Mouse (Mus musculus): ENCODE data around the gene 4931429L15Rik. TPM values are rescaled to one million over a fixed set of nuclear protein-coding genes. Genes with fewer than 3 reads are reported as not detected.
"Not testable (repeated sequence)": the region's sequence is repeated elsewhere in the genome, so short reads cannot be mapped to it uniquely, and the experiment has no call there.

Gene 4931429L15Rik
- polyA plus RNA-seq (2012; ENCODE audit: insufficient read depth, insufficient read length, missing spikeins), result not detected in 2 replicates

DNA sequence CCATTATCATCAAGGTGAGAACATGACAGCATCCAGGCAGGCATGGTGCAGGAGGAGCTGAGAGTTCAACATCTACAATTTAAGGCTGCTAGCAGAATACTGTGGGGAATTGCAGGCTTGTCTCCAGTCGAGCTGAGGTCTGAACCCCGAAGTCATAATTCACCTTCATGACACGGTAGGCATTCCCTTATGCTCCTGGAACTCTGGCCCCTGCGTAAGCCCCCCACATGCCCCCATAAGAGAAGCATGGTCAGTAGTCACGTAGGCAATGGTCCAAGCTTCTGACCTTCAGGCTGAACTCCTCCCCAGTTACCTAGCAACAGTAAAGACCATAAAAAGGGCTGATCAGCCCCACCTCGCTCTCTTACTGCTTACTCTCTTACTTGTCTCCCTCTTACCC, at the start of gene 4931429L15Rik:
Gene 4931429L15Rik (minus strand): TSS at position 101 of the 400 bp plus-strand sequence.
- H3K4me3 ChIP-seq (ENCODE audit: insufficient read depth, low read depth, low read length); H3K4me1 ChIP-seq (ENCODE audit: control insufficient read depth, insufficient read depth, insufficient read length, low read length); H3K27ac ChIP-seq (replicated peaks; ENCODE audit: low read depth, low read length): not testable (repeated sequence)

DNA sequence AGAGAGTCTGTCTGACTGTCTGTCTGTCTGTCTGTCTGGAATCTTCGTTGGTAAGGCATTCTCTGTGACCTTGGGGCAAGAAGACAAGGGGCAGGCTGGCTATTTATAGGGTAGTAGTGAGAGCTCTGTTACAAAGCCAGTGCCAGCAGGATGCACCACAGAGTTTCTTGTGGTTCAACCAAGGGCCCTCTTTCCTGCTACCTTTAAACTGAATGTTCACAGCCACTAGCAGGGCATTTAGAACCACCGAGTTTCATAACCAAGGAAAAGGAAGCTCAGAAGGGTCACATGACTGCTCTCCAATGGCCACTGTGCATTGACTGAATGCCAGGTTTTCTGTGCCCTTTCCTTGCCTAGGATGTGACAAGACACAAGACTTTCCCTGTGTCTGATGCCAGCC, 42.7 kb upstream of the 4931429L15Rik start:
- Histone ChIP-seq H3K4me3 (ENCODE audit: insufficient read depth, low read depth, low read length) (no peak overlapping the region), H3K27ac (replicated peaks; ENCODE audit: low read depth, low read length) (no peak overlapping the region), H3K4me1 (ENCODE audit: control insufficient read depth, insufficient read depth, insufficient read length, low read length) (no peaks in the 10 kb centered on the region)

DNA sequence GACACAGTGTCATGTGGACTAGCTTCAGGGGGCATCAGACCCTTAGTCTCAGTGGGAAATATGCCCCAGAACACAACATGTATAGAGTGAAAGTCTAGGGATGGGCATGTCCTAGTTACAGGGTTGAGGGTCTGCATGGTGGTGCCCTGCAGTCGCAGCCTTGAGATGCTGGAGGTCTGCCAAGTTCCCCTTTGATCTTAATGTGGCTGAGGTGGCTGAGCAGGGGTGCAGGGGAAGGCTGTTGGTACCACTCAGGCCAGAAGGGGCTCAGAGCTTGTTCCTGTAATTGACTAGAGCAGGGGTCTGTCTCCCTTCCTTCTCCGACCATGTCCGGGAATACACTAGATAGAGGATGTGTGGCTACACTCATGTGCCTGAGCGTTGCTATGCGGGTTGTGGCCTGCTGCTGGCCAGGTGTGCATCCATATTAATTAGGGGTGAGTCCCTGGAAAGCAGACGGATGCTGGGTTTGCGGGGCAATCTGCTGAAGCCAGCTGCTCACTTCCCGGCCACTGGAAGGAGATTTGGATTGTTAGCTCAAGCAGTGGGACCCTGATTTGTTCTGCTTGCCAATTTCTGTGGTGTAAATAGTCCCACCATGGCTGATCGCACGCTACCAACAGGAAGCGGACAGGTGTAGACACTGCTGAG, 41.8 kb upstream of the 4931429L15Rik start:
- Histone ChIP-seq H3K27ac (replicated peaks; ENCODE audit: low read depth, low read length) (no peak overlapping the region), H3K4me1 (ENCODE audit: control insufficient read depth, insufficient read depth, insufficient read length, low read length) (no peaks in the 10 kb centered on the region), H3K4me3 (ENCODE audit: insufficient read depth, low read depth, low read length) (no peak overlapping the region)

DNA sequence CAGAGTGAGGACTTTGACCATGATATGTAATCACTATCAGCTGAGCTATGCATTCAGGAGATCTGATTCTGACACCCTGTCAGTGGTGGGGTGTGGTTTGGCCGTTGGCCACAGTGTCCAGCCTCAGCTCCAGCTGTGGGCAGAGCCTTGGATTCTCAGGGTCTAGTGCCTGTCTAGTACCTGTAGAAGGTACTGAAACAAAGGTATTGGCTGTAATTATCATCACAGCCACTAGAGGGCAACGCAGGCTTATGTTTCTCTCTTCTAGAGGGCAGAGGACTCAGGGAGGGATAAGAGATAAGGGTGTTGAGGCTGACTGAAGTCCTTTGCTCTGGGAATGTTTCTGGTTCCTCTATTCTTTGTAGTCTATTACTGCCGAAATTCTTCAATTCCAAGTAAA, 34.2 kb upstream of the 4931429L15Rik start:
- no peak overlapping the region for H3K27ac ChIP-seq (replicated peaks; ENCODE audit: low read depth, low read length)
- no peak overlapping the region for H3K4me3 ChIP-seq (ENCODE audit: insufficient read depth, low read depth, low read length)
- H3K4me1 ChIP-seq (ENCODE audit: control insufficient read depth, insufficient read depth, insufficient read length, low read length), result no peaks in the 10 kb centered on the region

DNA sequence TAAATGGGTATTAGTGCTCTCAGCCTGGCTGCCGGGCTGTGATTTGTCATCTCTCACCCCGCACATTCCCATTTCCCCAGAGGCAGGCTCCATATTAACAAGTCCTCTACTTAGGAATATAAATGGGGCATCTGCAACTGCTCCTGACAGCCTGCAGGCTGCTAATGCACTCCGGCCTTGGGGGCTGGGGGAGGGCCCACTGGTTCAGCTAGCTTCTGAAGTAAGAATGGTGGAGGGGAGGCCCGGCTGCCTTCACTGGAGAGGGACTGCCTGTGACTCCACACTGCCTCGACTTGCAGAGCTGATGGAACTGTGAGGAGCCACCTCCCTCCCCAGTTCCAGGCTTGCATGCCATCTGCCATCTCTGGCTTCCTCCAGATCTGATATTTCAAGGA, 33.5 kb upstream of the 4931429L15Rik start:
- H3K4me3 ChIP-seq (ENCODE audit: insufficient read depth, low read depth, low read length), result no peak overlapping the region
- no peak overlapping the region for H3K27ac ChIP-seq (replicated peaks; ENCODE audit: low read depth, low read length)
- no peaks in the 10 kb centered on the region for H3K4me1 ChIP-seq (ENCODE audit: control insufficient read depth, insufficient read depth, insufficient read length, low read length)

DNA sequence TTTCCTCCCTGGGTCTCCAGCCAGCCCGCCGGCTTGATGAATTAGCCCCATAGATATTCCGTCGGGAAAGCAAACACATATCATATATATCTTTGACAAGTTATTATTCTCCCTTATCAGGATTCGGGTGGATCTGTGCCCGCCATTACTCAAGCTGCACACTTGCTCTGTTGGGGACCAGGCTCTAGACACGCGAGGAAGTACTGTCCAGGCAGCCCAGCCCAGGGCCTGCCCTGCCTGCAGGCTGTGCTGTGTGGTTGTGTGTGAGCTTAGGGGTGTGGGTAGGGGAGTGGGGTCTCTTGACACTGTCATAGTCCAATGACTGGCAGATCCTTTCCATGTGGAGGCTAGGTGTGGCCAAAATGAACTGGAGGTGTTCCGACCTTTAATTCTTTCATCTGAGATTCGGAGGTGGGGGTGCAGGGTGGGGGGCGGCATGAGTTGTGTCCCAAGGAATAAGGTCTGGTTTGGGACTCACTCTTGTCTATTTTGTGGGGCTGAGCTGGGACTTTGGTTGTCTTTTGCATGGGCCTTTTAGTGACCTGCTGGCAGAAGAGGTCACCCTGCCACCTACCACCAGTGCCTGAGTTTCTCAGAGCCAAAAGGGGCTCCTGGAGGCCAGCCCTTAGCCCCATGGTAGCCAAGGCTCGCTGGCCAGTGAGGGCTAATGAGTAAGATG, 33.0 kb upstream of the 4931429L15Rik start:
- Histone ChIP-seq H3K4me3 (ENCODE audit: insufficient read depth, low read depth, low read length) (no peak overlapping the region), H3K27ac (replicated peaks; ENCODE audit: low read depth, low read length) (no peak overlapping the region), H3K4me1 (ENCODE audit: control insufficient read depth, insufficient read depth, insufficient read length, low read length) (no peaks in the 10 kb centered on the region)

DNA sequence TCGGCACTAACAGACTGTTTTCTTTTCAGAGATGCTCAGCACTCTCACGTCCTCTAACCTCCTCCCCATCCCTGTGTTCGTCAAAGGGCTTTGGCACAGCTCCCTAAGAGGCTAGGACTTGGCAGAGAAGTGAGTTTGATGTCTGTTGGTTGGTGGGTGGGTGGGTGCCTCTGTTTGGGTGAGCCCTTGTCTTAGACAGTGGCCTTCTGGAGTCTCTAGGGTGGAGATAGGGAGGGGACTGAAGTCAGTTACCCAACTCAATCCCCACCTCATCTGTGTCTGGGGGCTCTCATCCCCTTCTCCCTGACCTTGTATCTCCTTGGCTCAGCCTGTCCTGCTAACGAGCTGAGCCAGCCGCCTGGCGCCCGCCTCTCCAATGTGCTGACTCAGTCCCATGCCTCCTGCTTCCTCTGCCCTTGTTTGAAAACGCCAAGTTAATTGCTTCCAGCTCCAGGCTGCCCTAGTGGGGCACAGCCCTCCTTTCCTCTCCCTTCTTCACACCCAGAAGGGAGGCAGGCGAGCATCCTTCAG, 30.7 kb upstream of the 4931429L15Rik start:
- Histone ChIP-seq H3K27ac (replicated peaks; ENCODE audit: low read depth, low read length) (no peak overlapping the region), H3K4me3 (ENCODE audit: insufficient read depth, low read depth, low read length) (no peak overlapping the region), H3K4me1 (ENCODE audit: control insufficient read depth, insufficient read depth, insufficient read length, low read length) (no peaks in the 10 kb centered on the region)

DNA sequence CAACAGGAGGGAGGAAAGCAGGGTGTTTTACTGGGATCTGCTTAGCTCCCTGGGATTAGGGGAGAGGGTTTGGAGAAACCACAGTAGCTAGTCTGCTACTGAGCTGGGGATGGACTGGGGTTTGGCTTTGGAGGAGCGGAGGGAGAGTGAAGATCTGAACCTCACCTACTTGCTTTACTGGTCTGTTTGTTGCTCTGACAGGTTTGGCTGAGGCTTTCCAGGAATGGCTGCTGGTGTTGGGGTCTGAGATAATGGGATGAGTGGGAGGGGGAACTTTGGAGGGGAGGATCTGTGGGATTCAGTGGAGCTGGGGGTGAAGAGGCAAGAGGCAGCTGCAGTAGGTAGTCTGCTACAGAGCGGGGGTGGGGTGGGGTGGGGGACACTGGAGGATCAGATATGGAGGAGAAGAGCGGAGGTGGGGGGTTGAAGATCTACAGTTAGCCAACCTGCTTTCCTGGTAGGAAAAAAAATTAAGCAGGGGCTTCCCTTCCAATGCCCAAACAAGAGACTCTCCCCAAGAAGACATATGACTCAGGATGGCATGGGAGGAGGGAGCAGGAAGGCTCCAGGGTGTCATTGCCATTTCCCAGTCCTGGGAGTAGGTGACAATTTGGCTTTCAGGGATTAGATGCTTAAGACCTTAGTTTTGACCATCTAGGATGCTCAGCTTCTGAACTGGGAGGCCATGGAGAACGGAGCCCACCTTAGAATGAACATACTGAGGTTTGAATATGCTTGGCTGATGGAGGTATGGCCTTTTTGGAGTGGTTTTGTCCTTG, 26.3 kb upstream of the 4931429L15Rik start:
- Histone ChIP-seq H3K4me3 (ENCODE audit: insufficient read depth, low read depth, low read length) (no peak overlapping the region), H3K4me1 (ENCODE audit: control insufficient read depth, insufficient read depth, insufficient read length, low read length) (no peaks in the 10 kb centered on the region), H3K27ac (replicated peaks; ENCODE audit: low read depth, low read length) (no peak overlapping the region)

DNA sequence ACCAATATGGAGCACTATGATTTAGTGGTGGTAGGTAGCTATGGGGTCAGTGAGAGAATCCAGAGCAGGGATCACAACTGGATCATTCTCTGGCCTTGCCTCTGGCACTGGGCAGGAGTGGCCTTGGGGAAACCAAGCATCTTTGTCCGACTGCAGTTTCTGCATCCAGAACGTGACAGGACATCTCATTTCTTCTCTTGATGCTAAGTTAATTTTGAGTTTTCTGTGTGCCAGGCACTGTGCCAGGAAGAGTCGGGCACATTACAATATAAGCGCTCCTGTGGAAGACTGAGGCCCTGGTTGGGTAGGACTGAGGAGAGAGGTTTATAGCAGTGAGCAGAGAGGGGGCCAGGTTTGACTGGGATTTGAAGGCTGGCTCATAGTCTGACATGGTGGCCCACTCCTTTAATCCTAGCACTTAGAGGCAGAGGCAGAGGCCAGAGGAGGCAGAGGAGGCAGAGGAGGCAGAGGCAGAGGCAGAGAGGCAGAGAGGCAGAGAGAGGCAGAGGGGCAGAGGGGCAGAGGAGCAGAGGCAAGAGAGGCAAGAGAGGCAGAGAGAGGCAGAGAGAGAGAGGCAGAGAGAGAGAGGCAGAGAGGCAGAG, 19.4 kb upstream of the 4931429L15Rik start:
- H3K27ac ChIP-seq (replicated peaks; ENCODE audit: low read depth, low read length), result no peak overlapping the region
- H3K4me3 ChIP-seq (ENCODE audit: insufficient read depth, low read depth, low read length), result no peak overlapping the region
- H3K4me1 ChIP-seq (ENCODE audit: control insufficient read depth, insufficient read depth, insufficient read length, low read length), result no peaks in the 10 kb centered on the region

DNA sequence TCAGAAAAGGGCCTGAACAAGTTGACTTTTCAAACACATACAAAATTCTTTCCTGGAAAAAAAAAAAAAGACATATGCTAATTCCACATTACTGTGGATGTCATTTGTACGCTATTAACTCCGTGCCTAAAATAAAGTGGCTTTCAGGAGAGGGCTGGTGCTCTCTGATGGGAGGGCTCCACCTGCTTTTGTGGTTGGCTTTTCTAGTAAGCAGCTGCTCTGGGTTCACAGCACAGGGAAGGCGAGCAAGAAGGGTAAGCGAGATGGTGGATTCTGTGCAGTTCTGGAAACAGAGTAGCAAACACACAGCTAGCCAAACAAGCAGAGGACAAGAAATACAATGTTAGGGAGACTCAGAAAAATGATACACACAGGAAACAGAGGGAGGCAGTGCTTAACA, 18.6 kb upstream of the 4931429L15Rik start:
- Histone ChIP-seq H3K4me1 (ENCODE audit: control insufficient read depth, insufficient read depth, insufficient read length, low read length) (no peaks in the 10 kb centered on the region), H3K4me3 (ENCODE audit: insufficient read depth, low read depth, low read length) (no peak overlapping the region)

DNA sequence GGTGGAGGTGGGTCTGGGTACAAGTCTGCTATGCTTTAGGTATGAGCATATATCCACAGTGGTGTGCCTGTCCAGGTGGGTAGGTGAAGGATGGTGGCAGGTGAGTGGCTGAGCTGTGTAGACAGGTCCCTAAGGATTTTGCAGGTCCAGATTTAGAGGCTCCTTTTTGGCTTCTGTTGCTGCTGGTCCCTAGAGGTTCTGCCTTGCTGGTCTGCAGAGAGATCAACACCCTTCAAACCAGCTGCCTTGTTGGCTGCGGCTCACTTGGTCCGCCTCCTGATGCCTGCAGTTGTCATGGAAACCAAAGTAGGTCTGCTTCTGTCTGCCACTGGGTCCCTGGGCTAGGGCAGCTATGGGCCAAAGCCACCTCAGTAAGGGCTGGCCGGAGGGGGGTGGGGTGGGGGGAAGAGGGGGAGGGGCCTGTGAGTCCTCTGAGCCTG, 18.1 kb upstream of the 4931429L15Rik start:
- no peak overlapping the region for H3K4me3 ChIP-seq (ENCODE audit: insufficient read depth, low read depth, low read length)
- H3K4me1 ChIP-seq (ENCODE audit: control insufficient read depth, insufficient read depth, insufficient read length, low read length), result no peaks in the 10 kb centered on the region
- no peak overlapping the region for H3K27ac ChIP-seq (replicated peaks; ENCODE audit: low read depth, low read length)

More for the DNA sequence above, 18.6 kb upstream of the 4931429L15Rik start:
- H3K27ac ChIP-seq (replicated peaks; ENCODE audit: low read depth, low read length), result no peak overlapping the region

DNA sequence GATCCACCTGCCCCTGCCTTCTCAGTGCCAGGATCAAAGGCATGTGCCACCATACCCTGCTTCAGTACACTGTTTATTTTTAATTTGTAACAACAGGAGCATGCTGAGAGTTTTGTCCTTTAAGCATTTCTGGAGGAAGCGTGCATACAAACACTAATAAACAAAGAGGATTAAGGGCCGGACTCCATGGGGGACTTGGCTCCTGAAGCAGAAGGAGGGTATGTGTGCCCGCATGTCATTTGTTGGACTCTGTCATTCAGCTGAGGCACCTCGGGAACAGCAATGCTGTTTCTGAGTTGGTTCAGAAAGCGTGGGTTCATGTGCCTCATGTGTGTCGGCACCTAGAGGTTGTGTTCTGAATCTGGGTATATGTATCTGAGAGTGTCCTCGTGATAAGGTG, 17.5 kb upstream of the 4931429L15Rik start:
- H3K27ac ChIP-seq (replicated peaks; ENCODE audit: low read depth, low read length), result no peak overlapping the region
- no peaks in the 10 kb centered on the region for H3K4me1 ChIP-seq (ENCODE audit: control insufficient read depth, insufficient read depth, insufficient read length, low read length)
- no peak overlapping the region for H3K4me3 ChIP-seq (ENCODE audit: insufficient read depth, low read depth, low read length)

DNA sequence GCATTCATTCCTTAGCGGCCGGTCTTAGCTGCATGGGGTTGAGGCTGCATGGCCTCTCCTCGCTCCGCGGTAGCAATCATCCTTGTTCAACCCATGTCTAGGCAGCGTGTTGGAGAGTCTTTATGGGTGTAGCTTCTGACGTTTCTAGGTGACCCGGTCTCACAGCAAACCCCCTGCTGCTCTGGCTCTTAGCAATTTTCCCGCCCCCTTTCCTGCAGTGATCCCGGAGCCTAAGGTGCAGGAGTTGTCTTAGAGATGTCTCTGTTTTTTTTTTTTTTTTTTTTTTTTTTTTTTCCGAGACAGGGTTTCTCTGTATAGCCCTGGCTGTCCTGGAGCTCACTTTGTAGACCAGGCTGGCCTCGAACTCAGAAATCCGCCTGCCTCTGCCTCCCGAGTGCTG, 16.5 kb upstream of the 4931429L15Rik start:
- not testable (repeated sequence) for H3K4me3 ChIP-seq (ENCODE audit: insufficient read depth, low read depth, low read length); H3K27ac ChIP-seq (replicated peaks; ENCODE audit: low read depth, low read length); H3K4me1 ChIP-seq (ENCODE audit: control insufficient read depth, insufficient read depth, insufficient read length, low read length)

DNA sequence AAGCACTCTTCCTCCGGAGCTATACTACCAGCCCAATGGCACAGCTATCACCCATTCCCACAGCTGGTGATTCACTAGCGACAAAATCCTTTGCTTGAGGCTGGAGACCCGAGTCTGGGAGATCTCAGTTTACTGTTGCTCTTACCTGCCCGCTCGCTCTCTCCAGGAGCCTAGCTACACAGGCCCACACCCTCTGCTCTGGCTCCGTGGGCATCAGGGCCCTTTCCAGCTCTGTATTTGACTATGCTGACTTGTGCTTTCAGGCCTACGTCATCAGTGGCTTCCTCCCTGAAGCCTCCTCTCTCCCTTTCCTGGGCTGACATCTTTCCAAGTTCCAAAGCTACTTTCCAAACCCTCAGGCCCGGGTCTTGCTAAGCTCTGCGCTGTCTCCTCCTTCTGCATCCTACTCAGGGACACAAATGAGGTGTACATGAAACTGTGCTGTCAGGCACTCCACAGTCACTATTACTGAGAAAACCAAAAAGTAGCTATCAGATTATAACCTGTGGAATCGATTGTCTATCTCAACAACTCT, 15.7 kb upstream of the 4931429L15Rik start:
- no peaks in the 10 kb centered on the region for H3K4me1 ChIP-seq (ENCODE audit: control insufficient read depth, insufficient read depth, insufficient read length, low read length)
- H3K27ac ChIP-seq (replicated peaks; ENCODE audit: low read depth, low read length), result no peak overlapping the region
- H3K4me3 ChIP-seq (ENCODE audit: insufficient read depth, low read depth, low read length), result no peak overlapping the region

Measured in brown adipose tissue, adult 24 weeks (tissue).